Mouse (Mus musculus) right cerebral cortex, postnatal 10 days (tissue): Measurements from ENCODE around the gene Mansc1.
A peak's percentile ranks its signal among the peaks of the same experiment; 100 is the strongest.
"Not testable (repeated sequence)": the region's sequence is repeated elsewhere in the genome, so short reads cannot be mapped to it uniquely, and the experiment has no call there.

Experiments used
- DNase-seq, 2 experiments: peaks; one replicate each; pipeline ENCODE4 v3.0.0; 2021; ENCODE audit warnings: low spot score in 2 of 2

The Mansc1 gene

GRCm38 (mm10) chr6:134631947-134632687 is at the start of gene Mansc1:
Gene Mansc1, minus strand, starts transcription at chr6:134632488.
- peak; percentile 40 to 59 for DNase-seq

GRCm38 (mm10) chr6:134679330-134679729 is 47.0 kb upstream of the Mansc1 start:
- DNase-seq = not testable (repeated sequence)

- DNase-seq = no peak
These were observed 45.7 kb upstream of the Mansc1 start for GRCm38 (mm10) chr6:134678037-134678436.

- DNase-seq = no peak
These were observed 45.2 kb upstream of the Mansc1 start for GRCm38 (mm10) chr6:134677504-134677903.

GRCm38 (mm10) chr6:134673712-134674111 is 41.4 kb upstream of the Mansc1 start:
- DNase-seq = not testable (repeated sequence)

- no peak for DNase-seq
These were observed 38.7 kb upstream of the Mansc1 start for GRCm38 (mm10) chr6:134670881-134671411.

GRCm38 (mm10) chr6:134669179-134669865 is 37.0 kb upstream of the Mansc1 start:
- DNase-seq = no peak

GRCm38 (mm10) chr6:134668519-134668918 is 36.2 kb upstream of the Mansc1 start:
- DNase-seq = no peak

- DNase-seq = no peak
These were observed 33.5 kb upstream of the Mansc1 start for GRCm38 (mm10) chr6:134665817-134666216.

- DNase-seq = no peak
These were observed 32.3 kb upstream of the Mansc1 start for GRCm38 (mm10) chr6:134664573-134664972.

- DNase-seq = no peak
These were observed 28.6 kb upstream of the Mansc1 start for GRCm38 (mm10) chr6:134660714-134661406.

GRCm38 (mm10) chr6:134659108-134659958 is 27.0 kb upstream of the Mansc1 start:
- peak; percentile 50 to 63 for DNase-seq

- DNase-seq = no peak
These were observed 24.2 kb upstream of the Mansc1 start for GRCm38 (mm10) chr6:134656527-134656926.

- no peak for DNase-seq
These were observed 16.1 kb upstream of the Mansc1 start for GRCm38 (mm10) chr6:134648356-134648755.

- no peak for DNase-seq
These were observed 15.3 kb upstream of the Mansc1 start for GRCm38 (mm10) chr6:134647621-134648020.

- DNase-seq = no peak
These were observed 14.5 kb upstream of the Mansc1 start for GRCm38 (mm10) chr6:134646835-134647234.

- no peak for DNase-seq
These were observed 11.0 kb upstream of the Mansc1 start for GRCm38 (mm10) chr6:134643296-134643695.

GRCm38 (mm10) chr6:134641738-134642446 is 9.6 kb upstream of the Mansc1 start:
- no peak for DNase-seq

GRCm38 (mm10) chr6:134640485-134641475 is 8.5 kb upstream of the Mansc1 start:
- DNase-seq = peak; percentile 97
